Mouse (Mus musculus): ENCODE results near the gene Tbc1d14. TPM values are rescaled to one million over a fixed set of nuclear protein-coding genes. Genes with fewer than 3 reads are reported as not detected.
A peak's percentile ranks its signal among the peaks of the same experiment; 100 is the strongest.

The Tbc1d14 gene
- total RNA-seq, 2 experiments from 2014 or later, result 101 to 105 TPM

- H3K4me3 ChIP-seq, result no peak overlapping the region
- TF ChIP-seq CTCF (conservative IDR thresholded peaks at IDR 0.05), result no peak
- DNase-seq (ENCODE audit: low spot score in 2 of 2), result no peak
- H3K27ac ChIP-seq, result no peak overlapping the region
Observed at GRCm38 (mm10) chr5:36536424-36536823, 56.7 kb downstream of the Tbc1d14 start.

GRCm38 (mm10) chr5:36535438-36536176, 57.5 kb downstream of the Tbc1d14 start:
- Histone ChIP-seq H3K4me3 (no peak overlapping the region), H3K27ac (no peak overlapping the region)
- no peak for DNase-seq (ENCODE audit: low spot score in 2 of 2)
- no peak for TF ChIP-seq CTCF (conservative IDR thresholded peaks at IDR 0.05)

GRCm38 (mm10) chr5:36534455-36535030, 58.5 kb downstream of the Tbc1d14 start:
- Histone ChIP-seq H3K4me3 (no peak overlapping the region), H3K27ac (no peak overlapping the region)
- DNase-seq (ENCODE audit: low spot score in 2 of 2), result no peak
- no peak for TF ChIP-seq CTCF (conservative IDR thresholded peaks at IDR 0.05)

GRCm38 (mm10) chr5:36530129-36530751, 62.8 kb downstream of the Tbc1d14 start:
- Histone ChIP-seq H3K4me3 (peak overlapping the region; percentile 57), H3K27ac (peak overlapping the region; percentile 97)
- TF ChIP-seq CTCF (conservative IDR thresholded peaks at IDR 0.05), result no peak
- peak; percentile 93 to 96 for DNase-seq (ENCODE audit: low spot score in 2 of 2)

- no peak for DNase-seq (ENCODE audit: low spot score in 2 of 2)
- Histone ChIP-seq H3K4me3 (peak overlapping the region; percentile 57), H3K27ac (peak overlapping the region; percentile 97)
- TF ChIP-seq CTCF (conservative IDR thresholded peaks at IDR 0.05), result no peak
Observed at GRCm38 (mm10) chr5:36529698-36530097, 63.4 kb downstream of the Tbc1d14 start.

- no peak for TF ChIP-seq CTCF (conservative IDR thresholded peaks at IDR 0.05)
- no peak for DNase-seq (ENCODE audit: low spot score in 2 of 2)
- peak overlapping the region; percentile 77 for H3K27ac ChIP-seq
Observed at GRCm38 (mm10) chr5:36526921-36527320, 66.2 kb downstream of the Tbc1d14 start.

GRCm38 (mm10) chr5:36526274-36526673, 66.8 kb downstream of the Tbc1d14 start:
- Histone ChIP-seq H3K4me3 (no peak overlapping the region), H3K27ac (peak overlapping the region; percentile 77)
- DNase-seq (ENCODE audit: low spot score in 2 of 2), result no peak
- TF ChIP-seq CTCF (conservative IDR thresholded peaks at IDR 0.05), result peak; percentile 73

More at GRCm38 (mm10) chr5:36526921-36527320, 66.2 kb downstream of the Tbc1d14 start:
- H3K4me3 ChIP-seq, result no peak overlapping the region

GRCm38 (mm10) chr5:36525216-36525615, 67.9 kb downstream of the Tbc1d14 start:
- TF ChIP-seq CTCF (conservative IDR thresholded peaks at IDR 0.05), result no peak
- H3K27ac ChIP-seq, result peak overlapping the region; percentile 77; the same call in 1 of the 2 replicates
- H3K4me3 ChIP-seq, result no peak overlapping the region
- no peak for DNase-seq (ENCODE audit: low spot score in 2 of 2)

GRCm38 (mm10) chr5:36523219-36523703, 69.8 kb downstream of the Tbc1d14 start:
- H3K4me3 ChIP-seq, result no peak overlapping the region
- H3K27ac ChIP-seq, result peak overlapping the region; percentile 40; the same call in 1 of the 2 replicates
- TF ChIP-seq CTCF (conservative IDR thresholded peaks at IDR 0.05), result no peak
- DNase-seq (ENCODE audit: low spot score in 2 of 2), result no peak

- no peak for DNase-seq (ENCODE audit: low spot score in 2 of 2)
- Histone ChIP-seq H3K27ac (peak overlapping the region; percentile 40; the same call in 1 of the 2 replicates), H3K4me3 (no peak overlapping the region)
- TF ChIP-seq CTCF (conservative IDR thresholded peaks at IDR 0.05), result no peak
Observed at GRCm38 (mm10) chr5:36522782-36523181, 70.3 kb downstream of the Tbc1d14 start.

- DNase-seq (ENCODE audit: low spot score in 2 of 2), result no peak
- no peak overlapping the region for H3K4me3 ChIP-seq
- TF ChIP-seq CTCF (conservative IDR thresholded peaks at IDR 0.05), result no peak
- H3K27ac ChIP-seq, result peak overlapping the region; percentile 85; the same call in 1 of the 2 replicates
Observed at GRCm38 (mm10) chr5:36519751-36520150, 73.3 kb downstream of the Tbc1d14 start.

GRCm38 (mm10) chr5:36517596-36517995, 75.5 kb downstream of the Tbc1d14 start:
- H3K27ac ChIP-seq, result peak overlapping the region; percentile 85
- H3K4me3 ChIP-seq, result no peak overlapping the region
- DNase-seq (ENCODE audit: low spot score in 2 of 2), result no peak
- TF ChIP-seq CTCF (conservative IDR thresholded peaks at IDR 0.05), result no peak

GRCm38 (mm10) chr5:36515558-36515957, 77.5 kb downstream of the Tbc1d14 start:
- H3K27ac ChIP-seq, result peak overlapping the region; percentile 85

More at GRCm38 (mm10) chr5:36515558-36515957, 77.5 kb downstream of the Tbc1d14 start:
- no peak for TF ChIP-seq CTCF (conservative IDR thresholded peaks at IDR 0.05)
- peak; percentile 25 to 44 for DNase-seq (ENCODE audit: low spot score in 2 of 2)
- H3K4me3 ChIP-seq, result no peak overlapping the region
